Mouse (Mus musculus): ENCODE results near the gene Zbtb40. TPM values are rescaled to one million over a fixed set of nuclear protein-coding genes. Genes with fewer than 3 reads are reported as not detected.

Zbtb40 gene
- polyA plus RNA-seq, 2 experiments, result 1.4 to 1.8 TPM

- no peak overlapping the region for H3K27ac ChIP-seq
- no peaks in the 10 kb centered on the region for H3K9me3 ChIP-seq (ENCODE audit: control insufficient read depth, low read length)
- H3K36me3 ChIP-seq (replicated peaks; ENCODE audit: control insufficient read depth, insufficient read depth, low read depth), result no peaks in the 10 kb centered on the region
- H3K9ac ChIP-seq (replicated peaks), result no peak overlapping the region
- DNase-seq (ENCODE audit: low read depth in 3 of 3, low spot score in 3 of 3) (no peak), ATAC-seq (ENCODE audit: insufficient read depth) (no peak)
- no peak overlapping the region for H3K4me2 ChIP-seq (ENCODE audit: low read depth)
- TF ChIP-seq EP300 (IDR thresholded peaks at IDR 0.05; ENCODE audit: low read depth), result no peak
- no peak for TF ChIP-seq CTCF (IDR thresholded peaks at IDR 0.05; ENCODE audit: low read depth)
- WGBS (ENCODE audit: insufficient replicate concordance), result 56% methylated on average over 11 of the region's 11 CpGs
- peaks cover 7% of the 10 kb centered on the region for H3K27me3 ChIP-seq (ENCODE audit: control insufficient read depth, insufficient read depth, low read length)
- no peak overlapping the region for H3K4me3 ChIP-seq (ENCODE audit: insufficient read depth in 1 of 2, low read depth in 2 of 2, low read length in 2 of 2)
- H3K4me1 ChIP-seq (replicated peaks; ENCODE audit: control insufficient read depth in 2 of 2, insufficient read depth in 2 of 2, low read length in 1 of 2), result no peaks in the 10 kb centered on the region
Observed at GRCm38 (mm10) chr4:136944558-136945350, 103.8 kb downstream of the Zbtb40 start.

GRCm38 (mm10) chr4:136943175-136943574 lies 105.4 kb downstream of the Zbtb40 start:
- Histone ChIP-seq H3K4me2 (ENCODE audit: low read depth) (no peak overlapping the region), H3K9ac (replicated peaks) (no peak overlapping the region), H3K4me1 (replicated peaks; ENCODE audit: control insufficient read depth in 2 of 2, insufficient read depth in 2 of 2, low read length in 1 of 2) (no peaks in the 10 kb centered on the region), H3K4me3 (ENCODE audit: insufficient read depth in 1 of 2, low read depth in 2 of 2, low read length in 2 of 2) (no peak overlapping the region), H3K27ac (no peak overlapping the region), H3K36me3 (replicated peaks; ENCODE audit: control insufficient read depth, insufficient read depth, low read depth) (no peaks in the 10 kb centered on the region), H3K27me3 (ENCODE audit: control insufficient read depth, insufficient read depth, low read length) (peaks cover 7% of the 10 kb centered on the region), H3K9me3 (ENCODE audit: control insufficient read depth, low read length) (no peaks in the 10 kb centered on the region)
- TF ChIP-seq CTCF (IDR thresholded peaks at IDR 0.05; ENCODE audit: low read depth) (no peak), EP300 (IDR thresholded peaks at IDR 0.05; ENCODE audit: low read depth) (no peak)
- DNase-seq (ENCODE audit: low read depth in 3 of 3, low spot score in 3 of 3) (no peak), ATAC-seq (ENCODE audit: insufficient read depth) (no peak)
- 26% methylated on average over 13 of the region's 13 CpGs for WGBS (ENCODE audit: insufficient replicate concordance)

- H3K27me3 ChIP-seq (ENCODE audit: control insufficient read depth, insufficient read depth, low read length), result peaks cover 7% of the 10 kb centered on the region
- no peaks in the 10 kb centered on the region for H3K9me3 ChIP-seq (ENCODE audit: control insufficient read depth, low read length)
- H3K4me2 ChIP-seq (ENCODE audit: low read depth), result no peak overlapping the region
- ATAC-seq (ENCODE audit: insufficient read depth) (no peak), DNase-seq (ENCODE audit: low read depth in 3 of 3, low spot score in 3 of 3) (no peak)
- H3K27ac ChIP-seq, result no peak overlapping the region
- no peaks in the 10 kb centered on the region for H3K36me3 ChIP-seq (replicated peaks; ENCODE audit: control insufficient read depth, insufficient read depth, low read depth)
- no peak overlapping the region for H3K4me3 ChIP-seq (ENCODE audit: insufficient read depth in 1 of 2, low read depth in 2 of 2, low read length in 2 of 2)
- 30% methylated on average over 18 of the region's 18 CpGs for WGBS (ENCODE audit: insufficient replicate concordance)
- TF ChIP-seq CTCF (IDR thresholded peaks at IDR 0.05; ENCODE audit: low read depth) (no peak), EP300 (IDR thresholded peaks at IDR 0.05; ENCODE audit: low read depth) (no peak)
- no peaks in the 10 kb centered on the region for H3K4me1 ChIP-seq (replicated peaks; ENCODE audit: control insufficient read depth in 2 of 2, insufficient read depth in 2 of 2, low read length in 1 of 2)
- no peak overlapping the region for H3K9ac ChIP-seq (replicated peaks)
Observed at GRCm38 (mm10) chr4:136942761-136943160, 105.8 kb downstream of the Zbtb40 start.

- 68% methylated on average over 5 of the region's 5 CpGs for WGBS (ENCODE audit: insufficient replicate concordance)
Observed at GRCm38 (mm10) chr4:136937935-136938334, 110.7 kb downstream of the Zbtb40 start.

DNA sequence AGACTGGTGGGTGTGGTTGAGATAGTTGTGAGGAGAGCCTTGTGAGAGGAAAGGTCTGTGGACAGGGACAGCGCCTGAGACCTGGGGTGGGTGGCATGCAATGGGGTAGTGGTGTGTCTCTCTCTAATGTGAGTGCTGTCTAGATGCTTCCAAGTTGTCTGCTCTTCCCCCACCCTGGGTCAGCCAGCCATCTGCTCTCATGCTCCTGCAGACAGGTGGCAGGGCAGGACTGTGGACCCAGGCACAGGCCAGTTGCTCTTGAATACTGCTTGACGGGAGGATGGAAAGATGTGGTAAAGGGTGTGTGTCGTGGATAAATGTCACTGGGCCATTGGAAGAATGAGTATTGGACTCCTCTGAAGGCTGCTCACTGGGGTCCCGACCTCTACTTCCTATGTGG lies 111.3 kb downstream of the Zbtb40 start:
- no peak for ATAC-seq (ENCODE audit: insufficient read depth)
- no peak overlapping the region for H3K4me3 ChIP-seq (ENCODE audit: insufficient read depth in 1 of 2, low read depth in 2 of 2, low read length in 2 of 2)
- H3K9me3 ChIP-seq (ENCODE audit: control insufficient read depth, low read length), result no peaks in the 10 kb centered on the region
- no peak overlapping the region for H3K4me2 ChIP-seq (ENCODE audit: low read depth)
- no peak overlapping the region for H3K9ac ChIP-seq (replicated peaks)
- no peak for DNase-seq (ENCODE audit: low read depth in 3 of 3, low spot score in 3 of 3)
- H3K27ac ChIP-seq, result no peak overlapping the region
- no peaks in the 10 kb centered on the region for H3K36me3 ChIP-seq (replicated peaks; ENCODE audit: control insufficient read depth, insufficient read depth, low read depth)
- H3K27me3 ChIP-seq (ENCODE audit: control insufficient read depth, insufficient read depth, low read length), result no peaks in the 10 kb centered on the region
- TF ChIP-seq EP300 (IDR thresholded peaks at IDR 0.05; ENCODE audit: low read depth), result no peak
- TF ChIP-seq CTCF (IDR thresholded peaks at IDR 0.05; ENCODE audit: low read depth), result no peak
- no peaks in the 10 kb centered on the region for H3K4me1 ChIP-seq (replicated peaks; ENCODE audit: control insufficient read depth in 2 of 2, insufficient read depth in 2 of 2, low read length in 1 of 2)
- WGBS (ENCODE audit: insufficient replicate concordance), result 53% methylated on average over 4 of the region's 4 CpGs

More at GRCm38 (mm10) chr4:136937935-136938334, 110.7 kb downstream of the Zbtb40 start:
- no peaks in the 10 kb centered on the region for H3K4me1 ChIP-seq (replicated peaks; ENCODE audit: control insufficient read depth in 2 of 2, insufficient read depth in 2 of 2, low read length in 1 of 2)
- H3K9ac ChIP-seq (replicated peaks), result no peak overlapping the region
- ATAC-seq (ENCODE audit: insufficient read depth) (no peak), DNase-seq (ENCODE audit: low read depth in 3 of 3, low spot score in 3 of 3) (no peak)
- no peak overlapping the region for H3K4me2 ChIP-seq (ENCODE audit: low read depth)
- no peak overlapping the region for H3K4me3 ChIP-seq (ENCODE audit: insufficient read depth in 1 of 2, low read depth in 2 of 2, low read length in 2 of 2)
- no peak for TF ChIP-seq EP300 (IDR thresholded peaks at IDR 0.05; ENCODE audit: low read depth)
- TF ChIP-seq CTCF (IDR thresholded peaks at IDR 0.05; ENCODE audit: low read depth), result no peak
- no peaks in the 10 kb centered on the region for H3K9me3 ChIP-seq (ENCODE audit: control insufficient read depth, low read length)
- no peak overlapping the region for H3K27ac ChIP-seq
- H3K27me3 ChIP-seq (ENCODE audit: control insufficient read depth, insufficient read depth, low read length), result peaks cover 4% of the 10 kb centered on the region
- H3K36me3 ChIP-seq (replicated peaks; ENCODE audit: control insufficient read depth, insufficient read depth, low read depth), result no peaks in the 10 kb centered on the region
